Mouse (Mus musculus) liver, embryonic 14.5 days (tissue): ENCODE measurements at regions not wholly inside any gene's neighbourhood (a gene's known extent, or its start where the extent isn't known, plus 50 kb on each side); places are given as distances from the start of the nearest gene placed in this dataset.

ENCODE experiments used
- CTCF ChIP-seq: IDR thresholded peaks from 2 replicates; pipeline ENCODE4 v1.5.1; 2016; ENCODE audit warnings: antibody characterized with exemption, low read depth, control low read depth
- EP300 ChIP-seq: IDR thresholded peaks from 2 replicates; pipeline ENCODE4 v1.6.1; 2016; ENCODE audit warnings: antibody characterized with exemption, low read depth

GRCm38 (mm10) chr3:149836467-149837233 is 846.3 kb upstream of the Adgrl2 start:
- TF ChIP-seq CTCF (no peak), EP300 (no peak)
